Mouse (Mus musculus): ENCODE results near the gene Map4k1. TPM values are rescaled to one million over a fixed set of nuclear protein-coding genes. Genes with fewer than 3 reads are reported as not detected.
"Not testable (repeated sequence)": the region's sequence is repeated elsewhere in the genome, so short reads cannot be mapped to it uniquely, and the experiment has no call there.

Map4k1 gene
- polyA plus RNA-seq, 1 experiment from 2014 or later: 5.5 TPM

DNA sequence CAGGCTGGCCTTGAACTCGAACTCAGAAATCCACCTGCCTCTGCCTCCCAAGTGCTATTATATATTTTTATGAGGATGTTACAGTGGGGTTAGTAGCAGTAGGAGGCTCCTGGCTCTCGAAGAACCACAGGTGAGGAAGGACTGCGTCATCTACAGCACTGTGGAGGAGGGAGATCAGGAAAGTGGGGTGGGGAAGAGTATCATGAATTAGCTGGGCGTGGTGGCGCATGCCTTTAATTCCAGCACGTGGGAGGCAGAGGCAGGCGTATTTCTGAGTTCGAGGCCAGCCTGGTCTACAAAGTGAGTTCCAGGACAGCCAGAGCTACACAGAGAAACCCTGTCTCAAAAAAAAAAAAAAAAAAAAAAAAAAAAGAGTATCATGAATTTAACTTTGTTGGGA is 13.7 kb upstream of the Map4k1 start:
- not testable (repeated sequence) for H3K27me3 ChIP-seq (ENCODE audit: control insufficient read depth, insufficient read depth, low read length); H3K9me3 ChIP-seq (ENCODE audit: control insufficient read depth, low read length); DNase-seq; H3K27ac ChIP-seq (replicated peaks; ENCODE audit: low read depth, low read length); H3K4me1 ChIP-seq (ENCODE audit: control insufficient read depth, insufficient read depth, low read length); ATAC-seq (ENCODE audit: low FRiP score, low TSS enrichment); H3K9ac ChIP-seq (replicated peaks; ENCODE audit: low read length); H3K4me2 ChIP-seq (ENCODE audit: low read length); H3K4me3 ChIP-seq (replicated peaks; ENCODE audit: low read depth, low read length)
- 95% methylated on average over 8 of the region's 8 CpGs for WGBS
- peaks cover 17% of the 10 kb centered on the region for H3K36me3 ChIP-seq (ENCODE audit: control insufficient read depth, insufficient read depth, low read length)

DNA sequence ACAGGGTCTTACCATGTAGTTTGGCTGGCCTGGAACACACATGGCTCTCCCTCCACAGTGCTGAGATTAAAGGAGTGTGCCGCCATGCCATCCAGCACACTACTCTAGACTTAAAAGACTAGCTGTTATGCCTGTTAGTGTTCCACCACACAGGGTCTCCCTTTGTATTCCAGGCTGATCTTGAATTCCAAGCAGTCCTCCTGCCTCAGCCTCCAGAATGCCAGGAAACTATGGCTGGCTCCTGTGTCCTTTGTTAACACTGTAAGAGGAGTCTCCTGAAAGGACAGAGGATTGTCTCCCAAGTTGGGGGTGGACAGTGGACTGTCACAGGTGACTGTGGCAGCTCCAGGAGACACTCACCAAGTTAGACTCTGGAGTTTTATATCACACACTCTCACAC is 12.6 kb upstream of the Map4k1 start:
- Histone ChIP-seq H3K9ac (replicated peaks; ENCODE audit: low read length) (no peak overlapping the region), H3K36me3 (ENCODE audit: control insufficient read depth, insufficient read depth, low read length) (peaks cover 29% of the 10 kb centered on the region), H3K27me3 (ENCODE audit: control insufficient read depth, insufficient read depth, low read length) (no peaks in the 10 kb centered on the region), H3K9me3 (ENCODE audit: control insufficient read depth, low read length) (no peaks in the 10 kb centered on the region), H3K4me1 (ENCODE audit: control insufficient read depth, insufficient read depth, low read length) (no peaks in the 10 kb centered on the region), H3K4me2 (ENCODE audit: low read length) (no peak overlapping the region), H3K27ac (replicated peaks; ENCODE audit: low read depth, low read length) (no peak overlapping the region), H3K4me3 (replicated peaks; ENCODE audit: low read depth, low read length) (no peak overlapping the region)
- no peak for ATAC-seq (ENCODE audit: low FRiP score, low TSS enrichment)
- no peak for DNase-seq
- WGBS: 83% methylated on average over 1 of the region's 1 CpGs

DNA sequence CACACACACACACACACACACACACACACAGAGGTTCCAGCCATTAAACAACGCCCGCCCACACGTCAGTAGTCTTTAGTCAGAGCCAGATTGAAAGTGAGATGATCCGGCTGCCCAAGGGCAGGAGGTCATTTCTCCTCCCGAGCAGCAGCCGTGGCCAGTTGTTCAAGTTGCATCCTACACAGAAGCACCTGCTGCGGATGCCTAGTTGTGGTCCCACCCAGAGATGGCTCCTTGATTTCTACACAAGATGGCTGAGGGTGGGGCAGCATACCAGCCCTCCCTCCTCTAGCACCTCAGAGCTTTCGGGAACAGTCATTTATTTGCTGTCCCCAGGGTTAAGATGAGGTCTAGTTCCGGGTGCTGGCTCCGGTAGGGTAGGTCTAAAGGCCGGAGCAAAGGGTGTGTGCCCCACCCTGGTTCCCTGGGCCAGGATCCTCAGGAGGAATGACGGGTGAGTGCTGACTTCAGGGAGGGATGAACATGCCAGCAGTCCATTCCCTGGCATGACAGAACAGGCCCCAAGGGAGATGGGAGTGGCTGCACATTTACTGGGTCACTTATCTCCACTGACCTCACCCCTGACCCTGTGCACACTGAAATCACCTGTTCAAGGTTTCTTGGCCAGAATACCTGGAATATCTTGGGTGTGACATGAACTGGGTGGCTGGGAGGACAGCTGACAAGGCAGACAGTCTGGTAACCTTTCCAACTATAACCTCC is 12.0 kb upstream of the Map4k1 start:
- Histone ChIP-seq H3K36me3 (ENCODE audit: control insufficient read depth, insufficient read depth, low read length) (peaks cover 34% of the 10 kb centered on the region), H3K4me2 (ENCODE audit: low read length) (no peak overlapping the region), H3K9me3 (ENCODE audit: control insufficient read depth, low read length) (no peaks in the 10 kb centered on the region), H3K27me3 (ENCODE audit: control insufficient read depth, insufficient read depth, low read length) (no peaks in the 10 kb centered on the region), H3K9ac (replicated peaks; ENCODE audit: low read length) (no peak overlapping the region), H3K4me1 (ENCODE audit: control insufficient read depth, insufficient read depth, low read length) (no peaks in the 10 kb centered on the region), H3K4me3 (replicated peaks; ENCODE audit: low read depth, low read length) (no peak overlapping the region), H3K27ac (replicated peaks; ENCODE audit: low read depth, low read length) (no peak overlapping the region)
- ATAC-seq (ENCODE audit: low FRiP score, low TSS enrichment) (no peak), DNase-seq (no peak)
- 84% methylated on average over 12 of the region's 12 CpGs for WGBS

DNA sequence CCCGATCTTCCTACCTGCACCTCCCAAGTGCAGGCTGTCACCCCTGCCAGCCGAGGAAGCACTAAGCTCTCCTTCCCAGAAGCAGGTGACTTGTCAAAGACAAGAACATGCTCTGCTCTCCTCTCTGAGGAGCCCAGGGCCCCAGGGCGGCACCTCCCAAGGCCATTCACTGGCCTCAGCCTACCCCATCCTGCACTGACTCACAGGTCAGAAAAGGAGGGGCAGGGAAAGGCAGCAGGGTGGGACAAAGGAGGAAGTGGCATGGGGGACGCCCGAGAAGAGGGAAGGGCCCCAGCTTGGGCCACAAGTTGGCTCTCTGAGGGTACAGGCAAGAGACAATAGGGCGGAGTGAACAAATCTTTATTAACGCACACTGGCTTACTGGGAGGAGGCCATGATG is 10.8 kb upstream of the Map4k1 start:
- Histone ChIP-seq H3K4me2 (ENCODE audit: low read length) (no peak overlapping the region), H3K27me3 (ENCODE audit: control insufficient read depth, insufficient read depth, low read length) (no peaks in the 10 kb centered on the region), H3K4me3 (replicated peaks; ENCODE audit: low read depth, low read length) (no peak overlapping the region), H3K9me3 (ENCODE audit: control insufficient read depth, low read length) (no peaks in the 10 kb centered on the region), H3K27ac (replicated peaks; ENCODE audit: low read depth, low read length) (no peak overlapping the region), H3K36me3 (ENCODE audit: control insufficient read depth, insufficient read depth, low read length) (peaks cover 36% of the 10 kb centered on the region), H3K9ac (replicated peaks; ENCODE audit: low read length) (no peak overlapping the region), H3K4me1 (ENCODE audit: control insufficient read depth, insufficient read depth, low read length) (no peaks in the 10 kb centered on the region)
- 91% methylated on average over 7 of the region's 7 CpGs for WGBS
- ATAC-seq (ENCODE audit: low FRiP score, low TSS enrichment) (no peak), DNase-seq (no peak)

DNA sequence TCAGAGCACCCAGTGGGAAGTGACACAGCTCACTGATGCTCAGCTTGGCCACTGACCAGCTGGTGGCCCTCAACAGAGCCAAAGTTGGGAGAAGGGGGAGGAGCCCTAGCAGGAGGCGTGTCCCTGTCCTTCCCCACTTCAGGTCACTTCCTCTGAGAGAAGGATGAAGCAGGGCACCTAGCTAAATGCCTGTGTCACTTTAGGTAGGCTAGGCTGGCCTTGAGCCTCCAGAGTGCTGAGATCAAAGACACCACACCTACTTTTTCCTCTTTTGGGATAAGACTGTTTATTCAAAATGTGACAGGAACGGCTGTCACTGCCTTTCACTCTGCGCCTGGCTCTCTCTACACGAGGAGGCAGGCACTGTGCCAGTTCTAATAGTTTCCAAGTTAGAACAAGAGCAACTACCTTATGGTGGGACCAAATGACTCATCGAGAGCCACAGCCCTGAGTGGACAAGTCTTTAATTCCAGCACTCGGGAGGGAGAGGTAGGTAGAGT is 10.0 kb upstream of the Map4k1 start:
- Histone ChIP-seq H3K4me3 (replicated peaks; ENCODE audit: low read depth, low read length) (no peak overlapping the region), H3K36me3 (ENCODE audit: control insufficient read depth, insufficient read depth, low read length) (peaks cover 42% of the 10 kb centered on the region)
- no peak for DNase-seq

DNA sequence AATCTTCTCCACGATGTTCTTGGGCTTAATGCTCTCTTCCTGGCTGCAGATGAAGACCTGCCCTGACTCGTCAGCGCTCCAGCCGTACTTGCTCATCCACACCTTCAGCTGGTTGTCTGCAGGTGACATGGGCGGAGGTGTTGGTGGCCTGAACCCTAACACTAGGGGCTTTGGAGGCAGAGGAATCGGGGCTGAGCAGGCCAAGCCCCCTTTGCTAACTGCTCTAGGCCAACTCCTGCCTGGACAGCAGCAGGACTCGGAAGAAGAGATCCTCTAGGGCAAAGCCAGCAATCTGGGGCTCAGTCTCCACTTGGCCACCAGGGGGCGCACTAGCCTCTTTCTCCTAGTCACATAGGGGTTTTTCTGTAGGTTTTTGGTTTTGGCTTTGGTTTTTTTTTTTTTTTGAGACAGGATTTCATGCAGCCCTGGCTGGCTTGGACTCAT is 9.3 kb upstream of the Map4k1 start:
- H3K27ac ChIP-seq (replicated peaks; ENCODE audit: low read depth, low read length): no peak overlapping the region
- no peaks in the 10 kb centered on the region for H3K4me1 ChIP-seq (ENCODE audit: control insufficient read depth, insufficient read depth, low read length)
- WGBS: 71% methylated on average over 8 of the region's 8 CpGs
- no peaks in the 10 kb centered on the region for H3K27me3 ChIP-seq (ENCODE audit: control insufficient read depth, insufficient read depth, low read length)
- no peak overlapping the region for H3K9ac ChIP-seq (replicated peaks; ENCODE audit: low read length)
- H3K36me3 ChIP-seq (ENCODE audit: control insufficient read depth, insufficient read depth, low read length): peaks cover 50% of the 10 kb centered on the region
- no peak overlapping the region for H3K4me2 ChIP-seq (ENCODE audit: low read length)
- no peak for ATAC-seq (ENCODE audit: low FRiP score, low TSS enrichment)
- no peak overlapping the region for H3K4me3 ChIP-seq (replicated peaks; ENCODE audit: low read depth, low read length)
- no peaks in the 10 kb centered on the region for H3K9me3 ChIP-seq (ENCODE audit: control insufficient read depth, low read length)
- peak; percentile 85 for DNase-seq

More for the DNA sequence above, 10.0 kb upstream of the Map4k1 start:
- H3K27ac ChIP-seq (replicated peaks; ENCODE audit: low read depth, low read length): no peak overlapping the region
- H3K9ac ChIP-seq (replicated peaks; ENCODE audit: low read length): no peak overlapping the region
- H3K9me3 ChIP-seq (ENCODE audit: control insufficient read depth, low read length): no peaks in the 10 kb centered on the region
- no peak for ATAC-seq (ENCODE audit: low FRiP score, low TSS enrichment)
- H3K4me1 ChIP-seq (ENCODE audit: control insufficient read depth, insufficient read depth, low read length): no peaks in the 10 kb centered on the region
- no peak overlapping the region for H3K4me2 ChIP-seq (ENCODE audit: low read length)
- 91% methylated on average over 6 of the region's 6 CpGs for WGBS
- no peaks in the 10 kb centered on the region for H3K27me3 ChIP-seq (ENCODE audit: control insufficient read depth, insufficient read depth, low read length)

DNA sequence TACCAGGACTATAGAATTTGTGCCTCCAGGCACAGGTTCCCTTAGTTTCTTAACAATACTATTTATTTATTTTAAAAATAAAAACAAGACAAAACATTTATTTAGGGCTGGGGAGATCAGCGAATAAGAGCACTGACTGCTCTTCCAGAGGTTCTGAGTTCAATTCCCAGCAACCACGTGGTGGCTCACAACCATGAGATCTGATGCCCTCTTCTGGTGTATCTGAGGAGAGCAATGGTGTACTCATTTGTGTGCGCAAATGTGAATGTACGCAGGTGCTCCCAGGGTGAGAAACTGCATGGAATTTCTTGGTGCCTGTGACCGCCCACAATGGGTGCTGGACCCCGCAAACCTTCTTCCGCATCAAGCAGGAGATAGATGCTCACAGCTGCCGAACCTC is 8.8 kb upstream of the Map4k1 start:
- H3K36me3 ChIP-seq (ENCODE audit: control insufficient read depth, insufficient read depth, low read length): peaks cover 54% of the 10 kb centered on the region
- no peak overlapping the region for H3K4me3 ChIP-seq (replicated peaks; ENCODE audit: low read depth, low read length)
- H3K9me3 ChIP-seq (ENCODE audit: control insufficient read depth, low read length): no peaks in the 10 kb centered on the region
- DNase-seq (no peak), ATAC-seq (ENCODE audit: low FRiP score, low TSS enrichment) (no peak)
- no peaks in the 10 kb centered on the region for H3K4me1 ChIP-seq (ENCODE audit: control insufficient read depth, insufficient read depth, low read length)
- 84% methylated on average over 8 of the region's 8 CpGs for WGBS
- H3K27me3 ChIP-seq (ENCODE audit: control insufficient read depth, insufficient read depth, low read length): no peaks in the 10 kb centered on the region
- no peak overlapping the region for H3K27ac ChIP-seq (replicated peaks; ENCODE audit: low read depth, low read length)
- no peak overlapping the region for H3K4me2 ChIP-seq (ENCODE audit: low read length)
- no peak overlapping the region for H3K9ac ChIP-seq (replicated peaks; ENCODE audit: low read length)

DNA sequence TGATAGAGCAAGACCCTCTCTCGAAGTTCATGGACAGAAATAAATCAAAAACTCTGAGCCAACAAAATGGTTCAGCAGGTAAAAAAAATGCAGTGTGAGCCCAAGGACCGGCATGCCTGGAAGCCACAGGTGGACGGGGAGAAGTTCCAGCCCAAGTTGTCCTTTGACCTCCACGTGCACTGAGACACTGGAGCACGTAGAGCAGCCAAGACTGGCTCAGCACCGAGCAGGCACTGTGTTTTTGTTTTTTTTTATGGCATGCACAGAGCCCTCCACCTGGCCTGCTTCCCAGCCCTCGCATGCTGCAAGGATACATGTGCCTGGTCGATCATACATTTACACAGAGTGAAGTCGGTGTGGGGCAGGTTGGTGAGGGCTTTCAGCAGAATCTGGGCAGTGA is 4.3 kb upstream of the Map4k1 start:
- Histone ChIP-seq H3K27ac (replicated peaks; ENCODE audit: low read depth, low read length) (no peak overlapping the region), H3K4me1 (ENCODE audit: control insufficient read depth, insufficient read depth, low read length) (peaks cover 7% of the 10 kb centered on the region), H3K4me2 (ENCODE audit: low read length) (no peak overlapping the region), H3K9ac (replicated peaks; ENCODE audit: low read length) (no peak overlapping the region), H3K27me3 (ENCODE audit: control insufficient read depth, insufficient read depth, low read length) (no peaks in the 10 kb centered on the region), H3K4me3 (replicated peaks; ENCODE audit: low read depth, low read length) (no peak overlapping the region), H3K9me3 (ENCODE audit: control insufficient read depth, low read length) (no peaks in the 10 kb centered on the region), H3K36me3 (ENCODE audit: control insufficient read depth, insufficient read depth, low read length) (peaks cover 54% of the 10 kb centered on the region)
- no peak for ATAC-seq (ENCODE audit: low FRiP score, low TSS enrichment)
- 93% methylated on average over 9 of the region's 9 CpGs for WGBS
- no peak for DNase-seq
